Mouse (Mus musculus): ENCODE measurements at regions not wholly inside any gene's neighbourhood (a gene's known extent, or its start where the extent isn't known, plus 50 kb on each side); places are given as distances from the start of the nearest gene placed in this dataset.

- no peak for DNase-seq (ENCODE audit: low read depth)
Measured at GRCm38 (mm10) chr1:71472691-71473090, 58.0 kb upstream of the Abca12 start.

DNA sequence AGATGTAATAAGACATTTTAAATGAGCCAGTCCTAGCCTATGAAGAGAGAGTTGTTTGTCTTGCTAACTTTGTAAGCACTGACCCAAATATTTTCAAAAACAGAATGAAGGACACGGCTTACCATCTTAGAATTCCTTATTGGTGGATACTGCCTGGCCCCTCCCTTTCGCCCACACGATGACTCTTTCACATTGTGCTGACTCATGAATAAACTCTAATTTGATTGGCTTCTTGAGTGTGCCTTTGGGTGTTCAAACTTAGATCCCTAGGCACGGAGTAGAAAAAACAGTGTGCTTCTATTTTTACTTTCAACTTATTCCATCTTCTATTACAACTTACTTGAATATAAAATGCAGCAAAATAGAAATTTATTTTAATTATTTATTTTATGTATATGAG lies 68.4 kb upstream of the Abca12 start:
- DNase-seq (ENCODE audit: low read depth), result no peak

GRCm38 (mm10) chr1:71494576-71494975 lies 62.4 kb upstream of the Atic start:
- peak; percentile 54 for DNase-seq (ENCODE audit: low read depth)

- DNase-seq (ENCODE audit: low read depth), result peak; percentile 77
Measured at GRCm38 (mm10) chr1:71505898-71506297, 51.1 kb upstream of the Atic start.

DNA sequence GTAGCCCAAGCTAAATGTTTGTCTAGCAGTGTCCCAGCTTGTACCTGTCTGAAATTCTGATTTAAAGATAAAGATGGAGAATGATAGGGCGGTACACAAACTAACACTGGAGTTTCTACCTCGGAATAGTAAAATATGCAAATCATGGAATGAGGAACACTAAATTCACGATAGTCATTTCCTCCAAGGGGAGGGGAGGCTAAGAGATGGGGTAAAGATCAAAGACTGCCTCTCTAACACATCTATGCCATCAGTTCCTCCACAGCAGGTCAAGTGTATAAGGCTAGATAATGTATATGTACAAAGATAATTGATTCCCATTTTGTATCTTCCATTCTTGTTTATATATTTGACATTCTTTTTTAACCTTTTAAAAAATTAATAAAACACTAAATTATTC lies 50.4 kb upstream of the Atic start:
- DNase-seq (ENCODE audit: low read depth), result no peak

Measured in NIH3T3 (cell line).